Mouse (Mus musculus): ENCODE results near the gene Rps6ka4.
A peak's percentile ranks its signal among the peaks of the same experiment; 100 is the strongest.

Rps6ka4 gene

GRCm38 (mm10) chr19:6849506-6850068, 9.2 kb upstream of the Rps6ka4 start:
- peak; percentile 78 for DNase-seq

- DNase-seq, result peak; percentile 36
Observed at GRCm38 (mm10) chr19:6847841-6848517, 7.5 kb upstream of the Rps6ka4 start.

- DNase-seq, result no peak
Observed at GRCm38 (mm10) chr19:6846050-6846449, 5.6 kb upstream of the Rps6ka4 start.

GRCm38 (mm10) chr19:6842353-6842752, 1.9 kb upstream of the Rps6ka4 start:
- no peak for DNase-seq

- no peak for DNase-seq
Observed at GRCm38 (mm10) chr19:6841292-6841597, 809 bp upstream of the Rps6ka4 start.

- DNase-seq, result peak; percentile 47
Observed at GRCm38 (mm10) chr19:6839615-6840474, 591 bp downstream of the Rps6ka4 start.

GRCm38 (mm10) chr19:6832363-6832762, 8.1 kb downstream of the Rps6ka4 start:
- DNase-seq, result no peak

GRCm38 (mm10) chr19:6831331-6831730, 9.1 kb downstream of the Rps6ka4 start:
- peak; percentile 61 for DNase-seq

- DNase-seq, result peak; percentile 20
Observed at GRCm38 (mm10) chr19:6830556-6831316, 9.7 kb downstream of the Rps6ka4 start.

- DNase-seq, result peak; percentile 64
Observed at GRCm38 (mm10) chr19:6829870-6830555, 10.4 kb downstream of the Rps6ka4 start.

- DNase-seq, result peak; percentile 64
Observed at GRCm38 (mm10) chr19:6829069-6829468, 11.4 kb downstream of the Rps6ka4 start.

- DNase-seq, result no peak
Observed at GRCm38 (mm10) chr19:6826601-6827000, 13.8 kb downstream of the Rps6ka4 start.

- DNase-seq, result no peak
Observed at GRCm38 (mm10) chr19:6825384-6825783, 15.1 kb downstream of the Rps6ka4 start.

GRCm38 (mm10) chr19:6820538-6821195, 19.8 kb downstream of the Rps6ka4 start:
- DNase-seq, result no peak

- DNase-seq, result no peak
Observed at GRCm38 (mm10) chr19:6819143-6819827, 21.2 kb downstream of the Rps6ka4 start.

GRCm38 (mm10) chr19:6814958-6815357, 25.5 kb downstream of the Rps6ka4 start:
- no peak for DNase-seq

- DNase-seq, result peak; percentile 57
Observed at GRCm38 (mm10) chr19:6814366-6814765, 26.1 kb downstream of the Rps6ka4 start.

All from retina, postnatal 1 day (tissue).